Mouse (Mus musculus) layer of hippocampus, adult 9-11 months (tissue): Measurements from ENCODE around the gene Zfyve28.

Source experiments
- DNase-seq: peaks from one replicate; pipeline ENCODE4 v3.0.0; 2022

Gene Zfyve28

DNA sequence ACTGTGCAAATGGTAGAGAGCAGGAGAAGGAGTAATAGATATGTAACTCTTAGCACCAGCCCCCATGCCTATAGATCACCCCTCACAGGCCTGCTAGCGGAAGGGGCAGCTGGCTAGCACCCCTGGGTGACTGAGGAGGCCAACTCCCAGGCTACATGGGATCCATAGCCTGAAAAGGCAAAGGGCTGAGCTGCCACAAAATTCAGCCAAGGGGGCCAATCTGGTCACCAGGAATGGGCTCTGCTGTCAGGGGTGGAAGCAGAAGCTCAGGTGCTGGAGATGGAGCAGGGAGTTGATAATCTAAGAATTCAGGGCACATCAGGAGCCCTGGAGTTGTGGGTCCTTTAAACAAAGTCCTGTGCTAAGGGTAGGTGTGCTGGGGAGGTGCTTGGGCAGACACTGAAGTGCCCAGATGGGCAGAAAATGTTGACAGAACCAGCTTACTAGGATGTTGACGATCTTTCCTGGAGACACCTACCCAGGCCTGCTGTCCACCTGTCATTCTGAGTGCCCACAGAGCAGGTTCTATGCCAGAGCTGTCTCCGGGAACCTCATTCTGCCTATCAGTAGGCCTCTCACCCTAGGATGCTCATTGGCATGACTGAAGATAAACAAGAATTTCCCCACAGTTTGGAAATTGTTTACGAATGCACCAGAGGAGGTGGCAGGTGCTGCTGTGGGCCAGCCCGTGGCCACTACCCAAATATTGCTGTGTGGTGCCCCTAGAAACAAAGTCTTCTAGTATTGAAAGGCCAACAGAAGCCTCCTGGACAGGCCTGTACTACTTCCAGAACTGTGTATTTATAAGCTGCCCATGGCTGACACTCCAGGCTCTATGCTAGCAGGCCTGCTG is 113.5 kb downstream of the Zfyve28 start:
- peak; percentile 1 for DNase-seq

DNA sequence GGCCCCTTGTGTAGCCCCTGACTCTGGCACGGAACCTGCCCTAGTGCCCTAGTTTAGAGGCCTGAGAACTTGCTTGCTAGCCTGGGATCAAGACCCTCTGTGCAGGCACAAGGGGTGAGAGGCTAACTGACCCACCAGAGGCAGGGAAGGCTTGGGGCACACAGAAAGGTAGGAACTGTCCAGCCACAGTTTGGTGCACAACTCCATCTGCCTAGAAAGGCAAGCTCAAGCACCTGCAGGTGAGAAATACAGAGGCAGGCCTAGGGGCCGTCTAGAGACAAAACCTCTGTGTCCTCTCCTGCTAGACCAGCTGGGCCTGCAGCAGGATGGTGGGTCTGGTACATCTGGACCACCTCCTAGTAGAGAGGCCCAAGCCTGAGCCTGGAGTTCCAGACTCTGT is 114.2 kb downstream of the Zfyve28 start:
- DNase-seq = peak; percentile 8

DNA sequence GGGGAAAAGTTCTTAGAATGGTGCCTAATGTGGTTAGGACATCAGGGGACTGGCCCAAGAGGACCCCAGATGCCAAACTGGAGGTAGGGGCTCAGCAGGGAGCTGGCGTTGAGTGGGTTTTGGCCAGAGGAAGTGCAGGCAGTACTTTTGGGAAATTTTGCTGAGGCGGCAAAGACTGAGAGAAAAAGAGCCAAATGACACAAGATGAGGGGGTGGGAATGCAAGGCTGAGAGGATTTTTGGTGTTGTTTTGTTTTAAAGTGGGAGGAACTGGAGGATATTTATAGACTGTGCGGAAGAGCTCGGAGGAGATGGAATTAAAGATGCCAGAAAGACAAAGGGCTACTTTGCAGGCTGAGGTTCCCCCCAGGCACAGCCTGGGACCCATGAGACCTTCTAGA is 117.5 kb downstream of the Zfyve28 start:
- no peak for DNase-seq

DNA sequence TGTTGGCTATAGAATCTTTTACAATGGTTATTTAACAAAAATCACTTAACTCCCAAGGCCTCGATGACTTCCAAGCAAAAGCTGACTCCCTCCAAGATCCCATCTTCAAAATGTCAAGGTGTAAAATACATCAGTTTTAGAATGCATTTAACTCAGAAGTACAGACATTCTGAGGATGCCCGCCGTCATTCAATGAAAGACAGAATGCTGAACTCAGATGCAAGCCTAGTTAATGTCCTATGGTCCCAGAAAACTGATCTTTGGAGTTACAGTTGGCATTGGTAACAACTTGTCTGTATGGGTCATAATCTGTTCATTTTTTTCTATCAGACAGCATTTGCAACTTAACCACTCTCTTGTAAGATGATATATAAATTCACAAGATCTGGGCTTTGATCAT is 118.3 kb downstream of the Zfyve28 start:
- DNase-seq = no peak

DNA sequence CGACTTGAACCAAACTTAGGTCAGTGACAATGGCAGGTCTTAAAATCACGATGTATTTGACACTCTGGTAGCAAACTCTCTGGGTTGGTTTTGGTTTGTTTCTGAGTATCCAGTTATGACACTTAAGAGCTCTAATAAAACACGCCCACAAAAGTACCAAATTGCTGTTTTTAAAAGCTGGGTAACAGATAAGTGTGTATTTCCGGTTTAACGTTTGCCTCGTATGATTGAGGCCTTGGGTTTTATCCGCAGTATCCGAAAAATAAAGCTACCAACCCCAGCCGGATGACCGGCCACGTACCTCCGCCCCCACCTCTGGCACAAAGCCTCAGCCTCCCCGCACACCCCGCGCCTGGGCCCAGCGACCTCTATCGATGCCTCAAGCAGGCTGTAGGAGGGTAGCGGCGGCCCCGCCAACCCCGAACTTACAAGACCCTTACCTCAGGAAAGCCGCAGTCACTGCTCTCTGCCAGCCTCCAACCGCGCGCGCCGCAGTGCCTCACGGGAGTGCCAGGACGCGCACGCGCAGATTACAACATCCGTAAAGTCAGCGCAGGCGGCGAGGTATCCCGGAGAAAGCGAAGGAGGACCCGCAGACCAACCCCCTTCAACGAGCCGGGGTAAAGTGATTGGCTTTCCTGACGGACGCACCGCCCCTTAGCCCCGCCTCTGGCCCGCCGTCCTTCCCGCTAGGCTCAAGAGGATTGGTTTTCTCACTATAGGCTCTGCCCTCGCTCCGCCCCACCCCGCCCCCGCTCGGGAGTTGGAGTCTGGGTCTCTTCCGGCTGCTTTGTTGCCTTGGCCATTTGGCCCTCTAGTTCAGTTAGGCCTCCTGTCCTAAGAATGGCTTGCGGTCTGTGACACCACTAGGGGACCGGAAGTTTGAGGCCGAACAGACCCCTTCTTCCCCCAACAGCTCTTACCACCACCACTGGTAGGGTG is 119.0 kb downstream of the Zfyve28 start, which contains the start of the genes Poln and Haus3:
Gene Poln (minus strand): TSS at position 499 of the 942 bp plus-strand sequence.
Gene Haus3 (minus strand): TSS at position 578 of the 942 bp plus-strand sequence.
- DNase-seq = peak; percentile 98

DNA sequence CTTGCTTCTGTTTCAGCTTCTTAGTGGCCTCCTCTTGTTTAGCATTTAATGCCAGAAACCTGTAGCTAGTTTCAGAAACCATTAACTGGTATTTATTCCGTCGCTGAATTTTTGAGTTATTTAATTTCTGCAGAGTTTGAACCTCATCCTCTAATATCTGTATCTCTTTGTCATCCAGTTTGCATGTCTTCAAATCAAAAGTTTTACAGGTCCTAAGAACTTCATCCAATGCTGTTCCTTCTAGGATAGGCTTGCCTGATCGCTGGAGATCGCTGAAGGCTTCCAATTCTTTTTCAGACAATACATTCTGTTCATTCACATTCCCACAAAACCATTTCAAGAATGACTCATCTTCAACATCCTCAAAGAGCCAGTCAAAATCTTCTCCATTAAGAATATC is 120.4 kb downstream of the Zfyve28 start:
- no peak for DNase-seq

DNA sequence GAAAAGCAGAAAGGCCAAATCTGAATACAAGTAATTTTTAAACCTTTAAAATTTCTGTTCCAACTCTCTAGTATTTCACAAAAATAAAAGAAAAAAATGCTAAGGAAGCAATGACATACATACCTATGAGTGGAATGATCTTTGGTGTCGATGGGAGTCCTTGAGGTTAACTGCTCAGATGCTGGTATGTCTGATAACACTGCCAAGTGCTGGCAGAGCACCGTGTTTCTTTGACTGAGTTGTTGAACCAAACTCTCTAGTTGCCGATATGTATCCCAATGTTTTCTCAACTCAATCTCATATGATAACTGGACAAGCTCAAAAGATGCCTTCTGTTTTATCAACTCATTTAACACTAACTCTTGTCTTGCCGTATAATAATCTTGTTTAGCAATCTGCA is 122.5 kb downstream of the Zfyve28 start:
- no peak for DNase-seq

DNA sequence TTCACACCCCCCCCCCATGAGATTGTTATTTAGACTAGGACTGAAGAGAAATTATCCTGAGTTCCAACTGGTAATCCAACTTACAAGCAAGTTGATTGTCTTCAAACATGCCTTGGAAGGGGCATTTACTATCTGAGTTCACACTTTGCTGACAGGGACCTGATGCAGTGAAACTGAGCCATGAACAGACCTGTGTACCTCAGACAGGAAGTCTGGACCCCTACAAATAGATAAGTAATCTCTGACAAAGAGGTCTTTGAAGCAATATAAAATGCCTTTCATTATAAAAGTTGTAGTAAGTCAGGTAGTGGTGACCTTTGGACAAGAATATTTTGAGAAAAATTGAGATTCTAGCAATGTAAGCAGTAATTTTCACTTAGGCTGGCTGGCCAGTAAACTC is 139.8 kb downstream of the Zfyve28 start:
- DNase-seq = no peak

DNA sequence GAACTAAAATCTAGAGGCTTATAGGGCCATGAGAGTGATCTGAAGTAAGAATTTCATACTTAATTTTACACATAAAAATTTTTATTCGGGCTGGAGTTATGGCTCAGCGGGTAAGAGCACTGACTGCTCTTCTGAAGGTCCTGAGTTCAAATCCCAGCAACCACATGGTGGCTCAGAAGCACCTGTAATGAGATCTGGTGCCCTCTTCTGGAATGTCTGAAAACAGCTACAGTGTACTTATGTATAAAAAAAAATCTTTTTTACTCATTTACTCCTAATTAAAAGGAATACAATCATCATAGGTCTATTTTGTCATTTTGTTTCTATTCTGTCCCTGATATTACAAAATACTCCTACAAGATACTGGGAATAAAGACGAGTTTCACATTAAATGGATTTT is 140.7 kb downstream of the Zfyve28 start:
- no peak for DNase-seq
